Mouse (Mus musculus): Measurements from ENCODE around the gene Cwh43.

Cwh43 gene

DNA sequence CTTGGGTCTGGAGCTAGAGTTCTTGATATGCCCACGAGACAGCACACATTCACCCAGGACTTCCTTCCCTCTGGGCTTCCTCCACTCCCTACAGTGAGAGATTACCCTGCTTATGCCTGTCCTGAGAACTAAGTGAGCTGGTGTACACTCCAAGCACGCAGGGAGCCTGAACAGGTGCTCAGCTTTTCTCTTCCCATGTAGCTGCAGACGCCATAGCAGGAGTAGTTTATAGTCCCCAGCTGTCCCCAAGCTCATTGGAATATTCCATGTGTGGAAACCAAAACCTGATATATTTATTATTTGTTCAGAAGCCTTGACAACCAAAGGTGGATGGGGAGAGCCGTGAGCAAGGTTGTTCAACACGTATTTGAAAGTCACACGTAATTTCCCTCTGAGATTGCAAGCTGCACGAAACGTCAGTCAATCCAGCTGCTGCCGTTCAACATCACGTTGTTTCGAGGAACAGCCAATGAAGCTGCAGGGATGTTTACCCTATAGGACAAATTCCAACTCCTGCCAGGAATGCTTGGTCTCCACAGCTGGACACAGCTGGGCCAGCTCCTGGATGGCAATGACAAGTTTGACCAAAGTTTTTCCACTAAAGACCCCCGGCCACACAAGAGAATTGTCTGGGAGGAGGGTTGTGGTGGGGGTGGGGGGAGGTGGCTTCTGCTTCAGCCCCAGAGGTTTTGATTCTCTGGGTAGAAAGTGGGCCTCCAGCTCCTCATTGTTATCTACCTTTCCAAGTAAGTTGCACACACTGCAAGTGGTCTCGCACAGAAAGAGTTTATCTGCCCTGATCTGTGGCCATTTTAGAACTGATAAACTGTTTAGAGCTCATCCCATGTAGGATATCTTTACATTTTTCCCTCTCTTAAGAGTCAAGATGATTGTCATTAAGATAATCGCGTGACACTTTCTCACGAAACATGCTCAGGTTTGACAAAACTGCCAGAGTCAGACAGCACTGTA is 62.9 kb downstream of the Cwh43 start:
- in situ Hi-C loops (cut with MboI; ENCODE audit: unreplicated experiment in 2 of 2): no loop called here

GRCm38 (mm10) chr5:73474412-73475405 is 68.8 kb downstream of the Cwh43 start:
- in situ Hi-C loops (cut with MboI; ENCODE audit: unreplicated experiment in 2 of 2): loop anchor here (25.0 kb wide), 2 partner anchors 588 to 1563 kb away; partner anchors contain the start of genes Chic2 (in 1 of the 2) and Usp46 (in 1 of the 2)

DNA sequence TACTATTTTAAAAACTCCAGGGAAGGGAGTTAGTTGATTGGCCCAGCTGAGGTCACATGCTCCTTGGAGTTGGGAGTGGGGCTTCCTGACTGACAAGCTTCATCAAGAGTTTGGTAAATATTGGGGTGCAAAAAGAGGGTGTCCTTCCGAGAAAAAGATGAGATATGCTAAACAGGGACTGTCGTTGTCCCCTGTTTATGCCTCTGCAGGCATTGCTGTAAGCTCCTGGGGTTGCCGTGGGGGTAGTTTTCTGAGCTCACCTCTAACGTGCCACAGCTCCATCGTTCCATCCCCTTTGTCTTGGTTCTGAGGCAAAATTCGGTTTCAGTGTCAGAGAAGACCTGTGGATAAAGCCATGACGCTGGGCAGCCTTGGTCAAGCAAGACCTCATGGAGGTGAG is 74.8 kb downstream of the Cwh43 start, which contains the start of gene Dcun1d4:
Gene Dcun1d4, plus strand, starts transcription at position 301 of the 400 bp plus-strand sequence.
- in situ Hi-C loops (cut with MboI; ENCODE audit: unreplicated experiment in 2 of 2): loop anchor here (25.0 kb wide), 2 partner anchors 582 to 1557 kb away; partner anchors contain the start of genes Chic2 (in 1 of the 2) and Usp46 (in 1 of the 2)

DNA sequence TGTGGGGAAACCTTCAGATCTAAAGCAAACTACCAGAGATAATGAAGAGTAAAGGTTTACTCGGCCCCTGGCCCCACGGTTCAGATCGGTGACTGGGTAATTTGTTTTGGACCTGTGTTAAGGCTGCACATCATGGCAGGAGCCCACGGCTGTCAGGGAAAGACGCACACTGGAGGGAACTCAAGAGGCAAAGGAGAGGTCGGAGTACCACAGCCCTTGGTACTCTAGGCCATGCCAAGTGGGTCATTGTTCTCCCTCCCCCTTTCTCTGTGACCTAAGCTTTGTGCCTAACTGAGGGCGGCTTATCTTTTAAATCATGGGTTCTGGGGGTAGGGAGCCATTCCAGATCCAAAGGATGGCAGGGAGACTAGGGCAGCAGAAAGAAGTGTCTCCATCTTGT is 75.5 kb downstream of the Cwh43 start:
- in situ Hi-C loops (cut with MboI; ENCODE audit: unreplicated experiment in 2 of 2): loop anchor here (25.0 kb wide), 2 partner anchors 581 to 1556 kb away; partner anchors contain the start of genes Chic2 (in 1 of the 2) and Usp46 (in 1 of the 2)

GRCm38 (mm10) chr5:73482381-73482780 is 76.5 kb downstream of the Cwh43 start:
- in situ Hi-C loops (cut with MboI; ENCODE audit: unreplicated experiment in 2 of 2): loop anchor here (25.0 kb wide), 2 partner anchors 580 to 1555 kb away; partner anchors contain the start of genes Chic2 (in 1 of the 2) and Usp46 (in 1 of the 2)

- in situ Hi-C loops (cut with MboI; ENCODE audit: unreplicated experiment in 2 of 2): loop anchor here (25.0 kb wide), 2 partner anchors 578 to 1553 kb away; partner anchors contain the start of genes Chic2 (in 1 of the 2) and Usp46 (in 1 of the 2)
Measured at GRCm38 (mm10) chr5:73484016-73484615, 78.2 kb downstream of the Cwh43 start.

- in situ Hi-C loops (cut with MboI; ENCODE audit: unreplicated experiment in 2 of 2): loop anchor here (25.0 kb wide), 2 partner anchors 576 to 1551 kb away; partner anchors contain the start of genes Chic2 (in 1 of the 2) and Usp46 (in 1 of the 2)
Measured at GRCm38 (mm10) chr5:73486451-73486850, 80.6 kb downstream of the Cwh43 start.

DNA sequence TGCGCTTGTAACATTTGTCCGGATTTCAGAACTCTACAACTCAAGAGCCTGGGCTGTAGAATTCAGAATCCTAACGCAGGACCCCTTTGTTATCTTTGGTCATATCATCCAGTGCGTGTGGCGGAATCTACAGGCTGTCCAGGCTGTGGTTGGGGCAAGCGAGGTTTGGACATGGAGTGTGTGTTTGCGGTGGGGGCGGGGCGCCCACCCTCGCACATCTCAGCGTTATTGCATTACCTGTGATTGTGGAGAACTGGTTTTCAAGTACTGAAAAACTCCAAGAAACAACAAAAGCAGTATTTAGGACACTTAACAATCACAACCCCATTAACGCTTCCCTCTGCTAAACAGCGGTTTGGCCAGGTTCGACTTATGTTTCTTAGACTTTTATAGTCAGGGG is 84.0 kb downstream of the Cwh43 start:
- in situ Hi-C loops (cut with MboI; ENCODE audit: unreplicated experiment in 2 of 2): loop anchor here (25.0 kb wide), 2 partner anchors 572 to 1547 kb away; partner anchors contain the start of genes Chic2 (in 1 of the 2) and Usp46 (in 1 of the 2)

GRCm38 (mm10) chr5:73490596-73491073 is 84.8 kb downstream of the Cwh43 start:
- in situ Hi-C loops (cut with MboI; ENCODE audit: unreplicated experiment in 2 of 2): loop anchor here (25.0 kb wide), 2 partner anchors 572 to 1547 kb away; partner anchors contain the start of genes Chic2 (in 1 of the 2) and Usp46 (in 1 of the 2)

- in situ Hi-C loops (cut with MboI; ENCODE audit: unreplicated experiment in 2 of 2): loop anchor here (25.0 kb wide), 2 partner anchors 571 to 1546 kb away; partner anchors contain the start of genes Chic2 (in 1 of the 2) and Usp46 (in 1 of the 2)
Measured at GRCm38 (mm10) chr5:73491074-73491836, 85.4 kb downstream of the Cwh43 start.

GRCm38 (mm10) chr5:73491837-73492720 is 86.2 kb downstream of the Cwh43 start:
- in situ Hi-C loops (cut with MboI; ENCODE audit: unreplicated experiment in 2 of 2): loop anchor here (25.0 kb wide), 2 partner anchors 570 to 1545 kb away; partner anchors contain the start of genes Chic2 (in 1 of the 2) and Usp46 (in 1 of the 2)

DNA sequence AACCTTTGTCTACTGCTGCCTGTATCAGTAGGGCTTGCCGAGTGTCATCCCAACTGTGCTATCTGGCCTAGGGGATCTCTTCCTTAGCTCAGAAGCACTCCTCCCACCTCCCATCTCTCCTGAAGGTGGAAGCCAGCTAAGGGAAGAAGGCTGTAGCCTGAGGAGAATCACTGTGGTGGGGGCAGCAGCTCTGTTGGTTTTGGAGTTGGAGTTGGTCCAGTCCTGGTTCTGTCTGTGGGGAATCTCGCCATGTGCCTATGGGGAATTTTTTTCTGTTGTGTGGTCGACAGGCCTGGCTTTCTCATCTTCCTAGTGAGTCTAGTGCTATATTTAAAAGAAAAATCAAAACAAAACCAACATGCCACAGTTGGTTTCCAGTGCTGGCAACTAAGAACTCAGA is 91.5 kb downstream of the Cwh43 start:
- in situ Hi-C loops (cut with MboI; ENCODE audit: unreplicated experiment in 2 of 2): loop anchor here (25.0 kb wide), 2 partner anchors 565 to 1540 kb away; partner anchors contain the start of genes Chic2 (in 1 of the 2) and Usp46 (in 1 of the 2)

DNA sequence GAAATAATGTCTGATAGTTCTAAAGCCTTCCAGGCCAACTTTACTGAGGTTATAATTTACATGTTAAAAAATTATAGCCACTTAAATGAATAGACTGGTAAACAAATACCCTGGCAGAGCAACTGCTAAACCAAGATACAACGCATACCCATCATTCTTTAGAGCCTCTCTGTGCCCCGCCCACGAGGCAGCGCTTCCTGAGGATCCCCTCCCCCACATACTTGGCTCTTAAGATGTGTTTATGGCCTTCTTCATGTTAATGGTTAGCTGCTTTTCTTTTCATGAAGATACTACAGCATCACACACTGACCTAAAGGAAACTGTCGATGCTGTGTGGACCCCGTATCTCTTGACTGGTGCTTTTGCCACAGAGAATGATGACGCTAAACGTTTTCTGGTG is 92.7 kb downstream of the Cwh43 start:
- in situ Hi-C loops (cut with MboI; ENCODE audit: unreplicated experiment in 2 of 2): loop anchor here (25.0 kb wide), 2 partner anchors 564 to 1539 kb away; partner anchors contain the start of genes Chic2 (in 1 of the 2) and Usp46 (in 1 of the 2)

GRCm38 (mm10) chr5:73500867-73501440 is 95.1 kb downstream of the Cwh43 start:
- in situ Hi-C loops (cut with MboI; ENCODE audit: unreplicated experiment in 2 of 2): no loop called here

GRCm38 (mm10) chr5:73502422-73502821 is 96.5 kb downstream of the Cwh43 start:
- in situ Hi-C loops (cut with MboI; ENCODE audit: unreplicated experiment in 2 of 2): no loop called here
